Mouse (Mus musculus): Measurements from ENCODE around the gene Smad1. TPM values are rescaled to one million over a fixed set of nuclear protein-coding genes. Genes with fewer than 3 reads are reported as not detected.
"Not testable (repeated sequence)": the region's sequence is repeated elsewhere in the genome, so short reads cannot be mapped to it uniquely, and the experiment has no call there.

Smad1 gene
- polyA plus RNA-seq (2016; fragmentation: Nextera tagmentation; extraction: Ambion mirVana), result 37.0 and 39.6 TPM in 2 replicates

- WGBS, result under 1% methylated on average over 69 of the region's 80 CpGs
- Histone ChIP-seq H3K27ac (peak within 1 kb of the TSS; percentile 99), H3K9me3 (replicated peaks) (no peaks in the 10 kb centered on the region), H3K36me3 (peaks cover 9% of the 10 kb centered on the region), H3K27me3 (ENCODE audit: low read depth, poor library complexity, severe bottlenecking) (no peaks in the 10 kb centered on the region), H3K4me1 (peaks cover 27% of the 10 kb centered on the region), H3K4me3 (peak within 1 kb of the TSS; percentile 94)
- DNase-seq (ENCODE audit: low spot score), result peak; percentile 98
Observed at GRCm38 (mm10) chr8:79398994-79399650, at the start of gene Smad1. TSS of gene Smad1 (minus strand) at chr8:79399518.

DNA sequence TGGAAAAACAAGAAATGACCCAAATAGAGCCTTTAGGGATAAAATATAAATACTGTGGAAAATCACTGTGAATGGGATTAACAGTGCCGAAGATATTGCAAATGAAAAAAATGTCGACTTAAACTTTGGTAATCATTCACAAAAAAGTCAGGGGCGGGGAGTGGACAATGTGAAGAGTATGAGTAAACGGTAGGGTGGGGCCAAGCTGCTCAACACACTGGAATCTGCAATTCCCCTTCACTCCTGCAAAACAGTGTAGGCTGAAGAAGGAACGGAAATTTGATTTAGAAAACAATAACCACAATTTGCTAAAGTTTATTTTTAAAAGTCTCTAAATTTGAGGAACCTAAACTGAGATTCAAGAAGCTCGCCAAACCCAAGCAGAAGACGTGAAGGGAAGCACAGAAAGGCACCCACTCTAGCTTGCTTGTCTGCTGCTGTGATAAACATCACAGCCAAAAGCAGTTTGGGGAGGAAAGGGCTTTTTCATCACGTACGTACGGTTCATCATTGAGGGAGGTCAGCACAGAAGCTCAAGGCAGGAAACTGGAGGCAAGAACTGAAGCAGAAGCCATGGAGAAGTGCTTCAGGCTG is 48.0 kb upstream of the Smad1 start:
- Histone ChIP-seq H3K4me1 (no peaks in the 10 kb centered on the region; the same call in 1 of the 2 replicates), H3K27ac (no peak overlapping the region), H3K27me3 (ENCODE audit: low read depth, poor library complexity, severe bottlenecking) (no peaks in the 10 kb centered on the region), H3K4me3 (no peak overlapping the region), H3K36me3 (no peaks in the 10 kb centered on the region), H3K9me3 (replicated peaks) (no peaks in the 10 kb centered on the region)
- DNase-seq (ENCODE audit: low spot score), result no peak
- WGBS, result 81% methylated on average over 10 of the region's 10 CpGs

- Histone ChIP-seq H3K27ac (no peak overlapping the region), H3K4me1 (no peaks in the 10 kb centered on the region; the same call in 1 of the 2 replicates), H3K4me3 (no peak overlapping the region), H3K36me3 (no peaks in the 10 kb centered on the region), H3K27me3 (ENCODE audit: low read depth, poor library complexity, severe bottlenecking) (no peaks in the 10 kb centered on the region), H3K9me3 (replicated peaks) (no peaks in the 10 kb centered on the region)
- DNase-seq (ENCODE audit: low spot score), result no peak
- WGBS, result 90% methylated on average over 14 of the region's 14 CpGs
Observed at GRCm38 (mm10) chr8:79443460-79444098, 44.3 kb upstream of the Smad1 start.

- no peak overlapping the region for H3K4me3 ChIP-seq
- no peaks in the 10 kb centered on the region for H3K4me1 ChIP-seq
- H3K27ac ChIP-seq, result no peak overlapping the region
- WGBS, result 75% methylated on average over 4 of the region's 4 CpGs
- H3K27me3 ChIP-seq (ENCODE audit: low read depth, poor library complexity, severe bottlenecking), result no peaks in the 10 kb centered on the region
- DNase-seq (ENCODE audit: low spot score), result no peak
- H3K36me3 ChIP-seq, result no peaks in the 10 kb centered on the region
- H3K9me3 ChIP-seq (replicated peaks), result no peaks in the 10 kb centered on the region
Observed at GRCm38 (mm10) chr8:79433953-79434500, 34.7 kb upstream of the Smad1 start.

GRCm38 (mm10) chr8:79414907-79415306 is 15.6 kb upstream of the Smad1 start:
- H3K36me3 ChIP-seq, result no peaks in the 10 kb centered on the region
- H3K4me1 ChIP-seq, result no peaks in the 10 kb centered on the region
- 93% methylated on average over 5 of the region's 5 CpGs for WGBS
- no peaks in the 10 kb centered on the region for H3K9me3 ChIP-seq (replicated peaks)
- DNase-seq (ENCODE audit: low spot score), result no peak
- H3K27me3 ChIP-seq (ENCODE audit: low read depth, poor library complexity, severe bottlenecking), result no peaks in the 10 kb centered on the region
- no peak overlapping the region for H3K4me3 ChIP-seq
- H3K27ac ChIP-seq, result no peak overlapping the region

GRCm38 (mm10) chr8:79410501-79410900 is 11.2 kb upstream of the Smad1 start:
- no peak for DNase-seq (ENCODE audit: low spot score)
- Histone ChIP-seq H3K9me3 (replicated peaks) (no peaks in the 10 kb centered on the region), H3K27ac (no peak overlapping the region), H3K27me3 (ENCODE audit: low read depth, poor library complexity, severe bottlenecking) (no peaks in the 10 kb centered on the region), H3K4me3 (no peak overlapping the region), H3K36me3 (no peaks in the 10 kb centered on the region), H3K4me1 (no peaks in the 10 kb centered on the region)
- 75% methylated on average over 1 of the region's 1 CpGs for WGBS

GRCm38 (mm10) chr8:79407356-79407755 is 8.0 kb upstream of the Smad1 start:
- not testable (repeated sequence) for DNase-seq (ENCODE audit: low spot score); H3K27me3 ChIP-seq (ENCODE audit: low read depth, poor library complexity, severe bottlenecking); H3K36me3 ChIP-seq; H3K4me3 ChIP-seq; H3K9me3 ChIP-seq (replicated peaks); H3K27ac ChIP-seq; H3K4me1 ChIP-seq
- 74% methylated on average over 1 of the region's 1 CpGs for WGBS

DNA sequence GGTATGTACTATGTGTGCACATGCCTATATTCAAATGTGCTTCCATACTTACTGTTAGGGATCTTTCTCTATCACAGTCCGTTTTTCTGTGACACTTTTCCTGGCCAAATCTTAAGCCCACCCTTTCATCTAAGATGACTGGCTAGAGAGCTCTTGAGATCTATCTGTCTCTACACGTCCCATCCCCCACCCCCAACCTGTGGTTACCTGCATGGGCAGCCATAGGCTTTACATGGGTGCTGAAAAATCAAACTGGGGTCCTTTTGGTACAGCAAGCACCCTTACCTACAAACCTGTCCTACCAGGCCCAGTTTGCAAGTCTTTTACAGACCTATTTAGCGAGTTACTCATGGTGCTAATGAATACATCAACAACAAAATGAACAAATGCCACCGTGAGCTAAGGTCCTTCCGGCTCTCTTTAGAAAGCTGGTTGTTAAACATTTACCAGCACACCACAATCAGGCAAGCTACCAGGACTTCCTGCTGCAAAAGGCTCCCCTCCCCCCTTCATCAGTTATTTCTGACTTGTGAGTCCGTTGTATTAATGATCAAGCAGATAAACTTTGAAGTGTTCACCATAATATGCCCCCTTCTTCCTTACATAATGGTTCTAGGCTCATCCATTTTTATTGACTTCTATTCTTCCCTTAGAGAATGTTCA is 5.7 kb upstream of the Smad1 start:
- 70% methylated on average over 6 of the region's 6 CpGs for WGBS
- Histone ChIP-seq H3K36me3 (no peaks in the 10 kb centered on the region), H3K4me1 (no peaks in the 10 kb centered on the region), H3K27ac (no peak overlapping the region), H3K4me3 (no peak overlapping the region), H3K9me3 (replicated peaks) (no peaks in the 10 kb centered on the region), H3K27me3 (ENCODE audit: low read depth, poor library complexity, severe bottlenecking) (no peaks in the 10 kb centered on the region)
- DNase-seq (ENCODE audit: low spot score), result no peak

- H3K27me3 ChIP-seq (ENCODE audit: low read depth, poor library complexity, severe bottlenecking), result no peaks in the 10 kb centered on the region
- peaks cover 27% of the 10 kb centered on the region for H3K4me1 ChIP-seq
- H3K36me3 ChIP-seq, result no peaks in the 10 kb centered on the region
- DNase-seq (ENCODE audit: low spot score), result no peak
- no peak overlapping the region for H3K27ac ChIP-seq
- H3K4me3 ChIP-seq, result no peak overlapping the region
- no peaks in the 10 kb centered on the region for H3K9me3 ChIP-seq (replicated peaks)
- WGBS, result 80% methylated on average over 2 of the region's 2 CpGs
Observed at GRCm38 (mm10) chr8:79400671-79401070, 1.4 kb upstream of the Smad1 start.

DNA sequence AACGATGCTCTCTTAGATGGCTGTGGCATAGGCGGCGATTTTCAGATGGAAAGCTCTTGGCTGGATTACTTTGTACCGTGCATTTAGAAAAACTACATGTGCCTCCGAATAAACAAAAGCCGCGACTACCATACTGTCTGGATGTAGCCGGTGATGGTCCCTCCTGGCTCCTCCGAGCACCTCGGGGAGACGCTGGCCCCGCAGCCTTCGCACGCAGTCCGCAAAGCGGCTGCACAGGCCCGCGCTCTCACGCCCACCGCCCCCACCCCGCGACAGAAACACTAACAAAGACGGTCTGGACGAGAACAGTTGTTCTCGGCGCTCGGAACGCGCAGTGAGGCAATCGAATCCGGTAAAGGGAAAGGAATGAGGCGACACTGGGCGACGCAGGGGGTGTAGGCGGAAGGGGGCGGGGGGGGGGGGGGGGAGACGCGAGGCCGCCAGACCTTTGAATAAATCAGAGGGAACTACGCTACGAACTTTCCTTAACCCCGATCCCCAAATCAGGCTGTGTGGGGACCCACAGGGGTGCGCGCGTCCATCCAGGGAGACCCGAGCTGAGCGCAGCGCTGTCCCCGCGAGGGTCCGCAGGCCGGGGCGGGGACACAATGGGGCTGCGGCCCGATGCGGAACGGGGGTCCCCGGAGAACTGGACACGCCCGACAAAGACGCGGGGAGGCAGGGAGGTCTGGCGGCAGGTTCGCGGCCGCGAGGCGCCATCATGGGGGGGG is 902 bp downstream of the Smad1 start:
- peak overlapping the region; percentile 94 for H3K4me3 ChIP-seq
- peak; percentile 70 for DNase-seq (ENCODE audit: low spot score)
- H3K9me3 ChIP-seq (replicated peaks), result no peaks in the 10 kb centered on the region
- peaks cover 27% of the 10 kb centered on the region for H3K4me1 ChIP-seq
- no peaks in the 10 kb centered on the region for H3K27me3 ChIP-seq (ENCODE audit: low read depth, poor library complexity, severe bottlenecking)
- H3K27ac ChIP-seq, result peak overlapping the region; percentile 99
- H3K36me3 ChIP-seq, result peaks cover 10% of the 10 kb centered on the region
- under 1% methylated on average over 61 of the region's 68 CpGs for whole genome bisulfite sequencing

GRCm38 (mm10) chr8:79397705-79398250 is 1.5 kb downstream of the Smad1 start:
- H3K27me3 ChIP-seq (ENCODE audit: low read depth, poor library complexity, severe bottlenecking), result no peaks in the 10 kb centered on the region
- H3K4me3 ChIP-seq, result peak overlapping the region; percentile 94
- H3K36me3 ChIP-seq, result peaks cover 10% of the 10 kb centered on the region
- no peak for DNase-seq (ENCODE audit: low spot score)
- H3K27ac ChIP-seq, result peak overlapping the region; percentile 99
- H3K9me3 ChIP-seq (replicated peaks), result no peaks in the 10 kb centered on the region
- peaks cover 27% of the 10 kb centered on the region for H3K4me1 ChIP-seq
- 21% methylated on average over 7 of the region's 7 CpGs for WGBS

DNA sequence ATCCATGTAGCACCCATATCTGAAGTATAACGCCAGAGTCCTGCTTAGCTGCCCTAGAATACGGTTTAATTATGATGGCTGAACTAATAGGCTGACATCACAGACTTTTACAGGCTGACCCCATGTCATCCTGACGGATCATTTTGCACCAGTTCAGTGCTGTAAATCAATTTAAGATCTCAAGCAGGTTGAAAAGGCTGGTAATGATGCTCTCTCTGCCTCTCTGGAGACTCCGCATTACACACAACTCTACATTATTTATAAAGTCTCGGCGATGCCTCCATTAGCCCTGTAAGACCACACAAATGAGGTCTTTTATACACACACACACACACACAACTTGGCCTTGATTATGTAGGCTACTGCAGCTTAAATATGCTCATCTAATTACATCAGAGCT is 2.4 kb downstream of the Smad1 start:
- peaks cover 10% of the 10 kb centered on the region for H3K36me3 ChIP-seq
- no peaks in the 10 kb centered on the region for H3K27me3 ChIP-seq (ENCODE audit: low read depth, poor library complexity, severe bottlenecking)
- H3K4me1 ChIP-seq, result peaks cover 27% of the 10 kb centered on the region
- no peaks in the 10 kb centered on the region for H3K9me3 ChIP-seq (replicated peaks)
- H3K4me3 ChIP-seq, result peak overlapping the region; percentile 94; the same call in 1 of the 2 replicates
- H3K27ac ChIP-seq, result no peak overlapping the region
- no peak for DNase-seq (ENCODE audit: low spot score)
- 34% methylated on average over 6 of the region's 6 CpGs for WGBS
